Mouse (Mus musculus): ENCODE measurements around the gene Serp2. TPM values are rescaled to one million over a fixed set of nuclear protein-coding genes. Genes with fewer than 3 reads are reported as not detected.

Serp2 gene
- total and polyA plus RNA-seq, 3 experiments: 0.60 to 0.96 (median 0.64) TPM

DNA sequence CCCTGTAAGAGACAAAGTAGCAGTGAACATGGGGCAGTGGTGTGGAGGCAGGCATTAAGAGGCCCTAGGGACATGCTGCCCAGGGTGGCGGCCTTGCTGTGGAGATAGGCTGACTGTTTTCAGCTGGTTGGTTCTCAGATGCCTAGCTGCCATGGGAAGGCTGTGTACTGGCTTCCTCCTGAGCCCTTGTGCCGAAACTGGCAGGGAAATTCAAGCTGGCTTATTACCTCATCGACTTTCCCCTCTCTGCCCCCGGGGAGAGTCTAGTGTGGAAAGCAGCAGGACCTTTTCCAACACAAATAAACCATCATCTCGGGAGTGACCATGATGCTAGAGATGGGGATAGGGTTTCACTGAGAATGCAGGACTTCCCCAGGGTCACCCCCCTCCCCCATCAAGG lies 28.0 kb downstream of the Serp2 start:
- DNase-seq: peak; percentile 46 to 52
- Histone ChIP-seq H3K79me2 (replicated peaks; ENCODE audit: control insufficient read depth, insufficient read depth, low read length) (no peaks in the 10 kb centered on the region), H3K36me3 (ENCODE audit: control insufficient read depth, insufficient read depth, low read length) (no peaks in the 10 kb centered on the region), H3K27ac (no peak overlapping the region), H3K4me3 (no peak overlapping the region), H3K9ac (ENCODE audit: low read depth, low read length) (no peak overlapping the region), H3K27me3 (ENCODE audit: control insufficient read depth, insufficient read depth, low read length) (no peaks in the 10 kb centered on the region), H3K4me1 (ENCODE audit: control insufficient read depth, insufficient read depth, low read length) (peaks cover 5% of the 10 kb centered on the region)
- no peak for TF ChIP-seq CTCF (IDR thresholded peaks at IDR 0.05)
- intact Hi-C loops (cut with DNase I): no loop called here
- WGBS: 40% methylated on average over 5 of the region's 5 CpGs

GRCm38 (mm10) chr14:76527758-76528313 lies 28.9 kb downstream of the Serp2 start:
- Histone ChIP-seq H3K27ac (no peak overlapping the region), H3K79me2 (replicated peaks; ENCODE audit: control insufficient read depth, insufficient read depth, low read length) (no peaks in the 10 kb centered on the region), H3K9ac (ENCODE audit: low read depth, low read length) (no peak overlapping the region), H3K36me3 (ENCODE audit: control insufficient read depth, insufficient read depth, low read length) (no peaks in the 10 kb centered on the region), H3K4me3 (no peak overlapping the region), H3K4me1 (ENCODE audit: control insufficient read depth, insufficient read depth, low read length) (peaks cover 5% of the 10 kb centered on the region), H3K27me3 (ENCODE audit: control insufficient read depth, insufficient read depth, low read length) (no peaks in the 10 kb centered on the region)
- DNase-seq: no peak
- 83% methylated on average over 9 of the region's 9 CpGs for WGBS
- intact Hi-C loops (cut with DNase I): no loop called here
- TF ChIP-seq POLR2A (IDR thresholded peaks at IDR 0.05; ENCODE audit: insufficient read depth, low read depth, low read length): no peak
- no peak for TF ChIP-seq EP300 (IDR thresholded peaks at IDR 0.05; ENCODE audit: insufficient read depth, low read depth, low read length)
- TF ChIP-seq CTCF (IDR thresholded peaks at IDR 0.05): no peak

GRCm38 (mm10) chr14:76527030-76527719 lies 29.5 kb downstream of the Serp2 start:
- no peak overlapping the region for H3K4me3 ChIP-seq
- H3K79me2 ChIP-seq (replicated peaks; ENCODE audit: control insufficient read depth, insufficient read depth, low read length): no peaks in the 10 kb centered on the region
- peak; percentile 31 to 56 for DNase-seq
- 85% methylated on average over 20 of the region's 20 CpGs for WGBS
- H3K4me1 ChIP-seq (ENCODE audit: control insufficient read depth, insufficient read depth, low read length): peaks cover 5% of the 10 kb centered on the region
- intact Hi-C loops (cut with DNase I): no loop called here
- no peaks in the 10 kb centered on the region for H3K36me3 ChIP-seq (ENCODE audit: control insufficient read depth, insufficient read depth, low read length)
- no peak for TF ChIP-seq EP300 (IDR thresholded peaks at IDR 0.05; ENCODE audit: insufficient read depth, low read depth, low read length)
- TF ChIP-seq POLR2A (IDR thresholded peaks at IDR 0.05; ENCODE audit: insufficient read depth, low read depth, low read length): no peak
- no peak for TF ChIP-seq CTCF (IDR thresholded peaks at IDR 0.05)
- H3K27me3 ChIP-seq (ENCODE audit: control insufficient read depth, insufficient read depth, low read length): no peaks in the 10 kb centered on the region
- H3K27ac ChIP-seq: peak overlapping the region; percentile 38
- H3K9ac ChIP-seq (ENCODE audit: low read depth, low read length): no peak overlapping the region

- Histone ChIP-seq H3K27ac (peak overlapping the region; percentile 38), H3K4me3 (no peak overlapping the region), H3K27me3 (ENCODE audit: control insufficient read depth, insufficient read depth, low read length) (no peaks in the 10 kb centered on the region), H3K36me3 (ENCODE audit: control insufficient read depth, insufficient read depth, low read length) (no peaks in the 10 kb centered on the region), H3K79me2 (replicated peaks; ENCODE audit: control insufficient read depth, insufficient read depth, low read length) (no peaks in the 10 kb centered on the region), H3K9ac (ENCODE audit: low read depth, low read length) (no peak overlapping the region), H3K4me1 (ENCODE audit: control insufficient read depth, insufficient read depth, low read length) (peaks cover 5% of the 10 kb centered on the region)
- peak in 1 of 2 experiments; percentile 62 for DNase-seq
- intact Hi-C loops (cut with DNase I): no loop called here
- no peak for TF ChIP-seq POLR2A (IDR thresholded peaks at IDR 0.05; ENCODE audit: insufficient read depth, low read depth, low read length)
- no peak for TF ChIP-seq CTCF (IDR thresholded peaks at IDR 0.05)
- 40% methylated on average over 6 of the region's 6 CpGs for WGBS
Measured at GRCm38 (mm10) chr14:76526467-76526866, 30.2 kb downstream of the Serp2 start.

- Histone ChIP-seq H3K9ac (ENCODE audit: low read depth, low read length) (no peak overlapping the region), H3K4me1 (ENCODE audit: control insufficient read depth, insufficient read depth, low read length) (peaks cover 5% of the 10 kb centered on the region), H3K4me3 (no peak overlapping the region), H3K27ac (no peak overlapping the region), H3K36me3 (ENCODE audit: control insufficient read depth, insufficient read depth, low read length) (no peaks in the 10 kb centered on the region), H3K27me3 (ENCODE audit: control insufficient read depth, insufficient read depth, low read length) (no peaks in the 10 kb centered on the region), H3K79me2 (replicated peaks; ENCODE audit: control insufficient read depth, insufficient read depth, low read length) (no peaks in the 10 kb centered on the region)
- intact Hi-C loops (cut with DNase I): no loop called here
- DNase-seq: no peak
- TF ChIP-seq POLR2A (IDR thresholded peaks at IDR 0.05; ENCODE audit: insufficient read depth, low read depth, low read length) (no peak), CTCF (IDR thresholded peaks at IDR 0.05) (no peak), EP300 (IDR thresholded peaks at IDR 0.05; ENCODE audit: insufficient read depth, low read depth, low read length) (no peak)
- 85% methylated on average over 1 of the region's 1 CpGs for WGBS
Measured at GRCm38 (mm10) chr14:76523344-76523743, 33.3 kb downstream of the Serp2 start.

DNA sequence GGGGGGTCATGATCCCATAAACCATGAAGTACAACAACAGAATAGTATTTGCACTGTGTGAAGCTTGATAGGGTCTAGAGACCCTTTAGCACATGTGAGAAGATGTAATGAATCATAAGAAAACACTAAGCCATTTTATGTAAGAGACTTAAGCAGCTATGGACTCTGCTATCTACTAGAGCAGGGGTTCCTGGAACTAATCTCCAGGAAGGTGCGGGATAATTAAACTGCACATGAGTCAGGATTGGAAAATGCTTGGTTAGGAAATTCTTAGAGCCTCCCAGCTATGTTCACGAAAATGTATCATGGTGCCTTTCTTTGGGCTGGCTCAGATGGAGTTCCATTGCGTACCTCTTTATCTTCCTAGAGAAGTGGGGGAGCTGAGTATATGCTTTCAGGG lies 35.4 kb downstream of the Serp2 start:
- 85% methylated on average over 3 of the region's 3 CpGs for WGBS
- Histone ChIP-seq H3K79me2 (replicated peaks; ENCODE audit: control insufficient read depth, insufficient read depth, low read length) (no peaks in the 10 kb centered on the region), H3K4me1 (ENCODE audit: control insufficient read depth, insufficient read depth, low read length) (peaks cover under 1% of the 10 kb centered on the region; the same call in 1 of the 2 replicates), H3K9ac (ENCODE audit: low read depth, low read length) (no peak overlapping the region), H3K27ac (no peak overlapping the region), H3K4me3 (no peak overlapping the region), H3K27me3 (ENCODE audit: control insufficient read depth, insufficient read depth, low read length) (no peaks in the 10 kb centered on the region), H3K36me3 (ENCODE audit: control insufficient read depth, insufficient read depth, low read length) (no peaks in the 10 kb centered on the region)
- intact Hi-C loops (cut with DNase I): no loop called here
- no peak for TF ChIP-seq EP300 (IDR thresholded peaks at IDR 0.05; ENCODE audit: insufficient read depth, low read depth, low read length)
- TF ChIP-seq POLR2A (IDR thresholded peaks at IDR 0.05; ENCODE audit: insufficient read depth, low read depth, low read length): no peak
- no peak for TF ChIP-seq CTCF (IDR thresholded peaks at IDR 0.05)
- no peak for DNase-seq
